Mouse (Mus musculus): ENCODE data around the gene Spty2d1. TPM values are rescaled to one million over a fixed set of nuclear protein-coding genes. Genes with fewer than 3 reads are reported as not detected.
"Not testable (repeated sequence)": the region's sequence is repeated elsewhere in the genome, so short reads cannot be mapped to it uniquely, and the experiment has no call there.

Spty2d1 gene
- polyA plus RNA-seq, 1 experiment from 2014 or later, result 15.7 TPM

DNA sequence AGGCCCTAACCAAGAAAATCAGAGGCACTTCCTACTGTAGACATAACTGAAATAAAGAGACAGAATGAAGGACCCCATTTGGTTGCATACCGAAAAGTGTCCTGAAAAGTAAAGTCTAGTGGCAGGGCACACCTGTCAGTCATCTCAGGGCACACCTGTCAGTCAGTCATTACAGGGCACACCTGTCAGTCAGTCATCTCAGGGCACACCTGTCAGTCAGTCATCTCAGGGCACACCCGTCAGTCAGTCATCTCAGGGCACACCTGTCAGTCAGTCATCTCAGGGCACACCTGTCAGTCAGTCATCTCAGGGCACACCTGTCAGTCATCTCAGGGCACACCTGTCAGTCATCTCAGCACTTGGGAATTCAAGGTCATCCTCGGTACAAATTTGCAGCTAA is 18.7 kb upstream of the Spty2d1 start:
- not testable (repeated sequence) for H3K4me1 ChIP-seq (ENCODE audit: control insufficient read depth, insufficient read depth, low read length); H3K4me3 ChIP-seq (ENCODE audit: low read length); ATAC-seq (ENCODE audit: low FRiP score, low TSS enrichment); H3K27ac ChIP-seq (ENCODE audit: low read depth, low read length); H3K9me3 ChIP-seq (ENCODE audit: control insufficient read depth, low read length); H3K27me3 ChIP-seq (ENCODE audit: control insufficient read depth, insufficient read depth, low read length); H3K4me2 ChIP-seq (replicated peaks; ENCODE audit: low read depth, low read length); H3K9ac ChIP-seq (ENCODE audit: low read depth, low read length); H3K36me3 ChIP-seq (ENCODE audit: control insufficient read depth, insufficient read depth, low read length)
- 87% methylated on average over 3 of the region's 3 CpGs for WGBS

DNA sequence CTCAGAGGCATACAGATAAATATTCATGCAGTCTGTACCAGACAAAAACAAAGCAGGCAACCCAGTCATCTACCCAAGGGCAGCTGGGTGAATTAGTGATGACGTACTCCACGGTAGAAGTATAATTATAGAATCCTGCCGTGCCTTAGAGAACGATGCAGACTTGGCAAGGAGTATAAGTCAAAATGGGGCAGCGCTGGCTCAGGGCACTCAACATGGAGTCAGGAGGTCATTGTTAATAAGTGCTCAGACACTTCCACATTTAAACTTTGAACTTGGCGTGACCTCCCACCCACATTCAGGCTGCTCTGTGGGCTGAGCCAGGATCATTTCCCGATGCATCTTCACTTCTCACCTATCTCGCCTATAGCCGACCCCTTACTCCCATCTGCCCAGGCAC is 17.2 kb upstream of the Spty2d1 start:
- Histone ChIP-seq H3K9ac (ENCODE audit: low read depth, low read length) (no peak overlapping the region), H3K27ac (ENCODE audit: low read depth, low read length) (no peak overlapping the region), H3K27me3 (ENCODE audit: control insufficient read depth, insufficient read depth, low read length) (no peaks in the 10 kb centered on the region), H3K4me1 (ENCODE audit: control insufficient read depth, insufficient read depth, low read length) (no peaks in the 10 kb centered on the region), H3K4me3 (ENCODE audit: low read length) (no peak overlapping the region), H3K4me2 (replicated peaks; ENCODE audit: low read depth, low read length) (no peak overlapping the region), H3K36me3 (ENCODE audit: control insufficient read depth, insufficient read depth, low read length) (no peaks in the 10 kb centered on the region), H3K9me3 (ENCODE audit: control insufficient read depth, low read length) (no peaks in the 10 kb centered on the region)
- no peak for ATAC-seq (ENCODE audit: low FRiP score, low TSS enrichment)
- 76% methylated on average over 9 of the region's 9 CpGs for WGBS

DNA sequence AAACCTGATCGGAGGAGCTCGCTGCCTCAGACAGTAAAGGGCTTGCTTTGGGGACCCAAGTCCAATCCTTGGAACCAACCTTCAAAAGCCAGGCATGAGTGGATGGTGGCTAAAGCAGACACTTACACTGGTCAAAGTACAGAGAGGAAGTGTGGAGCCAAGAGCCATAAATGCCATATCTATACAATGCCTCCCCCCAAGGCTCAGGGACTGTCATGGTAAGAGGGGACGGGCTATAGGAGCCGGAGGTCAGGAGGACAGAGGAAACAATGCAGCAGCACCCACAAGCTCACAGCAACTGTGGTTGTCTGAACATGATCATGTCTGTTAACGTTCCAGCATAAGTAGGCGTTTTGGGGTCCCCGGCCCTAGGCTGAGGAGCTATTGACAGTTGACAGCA is 16.2 kb upstream of the Spty2d1 start:
- no peaks in the 10 kb centered on the region for H3K4me1 ChIP-seq (ENCODE audit: control insufficient read depth, insufficient read depth, low read length)
- H3K4me3 ChIP-seq (ENCODE audit: low read length), result no peak overlapping the region
- 89% methylated on average over 7 of the region's 7 CpGs for WGBS
- no peak overlapping the region for H3K4me2 ChIP-seq (replicated peaks; ENCODE audit: low read depth, low read length)
- no peaks in the 10 kb centered on the region for H3K27me3 ChIP-seq (ENCODE audit: control insufficient read depth, insufficient read depth, low read length)
- H3K36me3 ChIP-seq (ENCODE audit: control insufficient read depth, insufficient read depth, low read length), result no peaks in the 10 kb centered on the region
- no peak for ATAC-seq (ENCODE audit: low FRiP score, low TSS enrichment)
- no peaks in the 10 kb centered on the region for H3K9me3 ChIP-seq (ENCODE audit: control insufficient read depth, low read length)
- no peak overlapping the region for H3K9ac ChIP-seq (ENCODE audit: low read depth, low read length)
- no peak overlapping the region for H3K27ac ChIP-seq (ENCODE audit: low read depth, low read length)

DNA sequence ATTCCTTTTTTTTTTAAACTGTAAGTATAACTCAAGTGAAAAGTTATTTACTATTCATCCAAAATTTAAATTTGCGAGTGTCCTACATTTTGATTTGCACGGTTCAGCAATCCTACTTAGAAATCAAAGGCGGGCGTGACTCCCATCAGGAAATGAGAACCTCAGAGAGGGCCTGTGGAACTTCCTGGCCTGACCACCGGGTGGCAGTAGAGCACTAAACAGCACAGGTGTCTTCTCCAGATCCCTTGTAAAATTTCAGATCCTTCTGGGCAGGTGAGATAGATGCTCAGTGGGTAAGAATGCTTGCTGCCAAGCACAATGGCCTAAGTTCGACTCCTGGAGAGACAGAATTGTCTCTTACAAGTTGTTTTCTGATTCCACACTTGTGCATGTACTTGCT is 15.3 kb upstream of the Spty2d1 start:
- H3K27me3 ChIP-seq (ENCODE audit: control insufficient read depth, insufficient read depth, low read length), result no peaks in the 10 kb centered on the region
- no peaks in the 10 kb centered on the region for H3K9me3 ChIP-seq (ENCODE audit: control insufficient read depth, low read length)
- no peak overlapping the region for H3K4me2 ChIP-seq (replicated peaks; ENCODE audit: low read depth, low read length)
- H3K36me3 ChIP-seq (ENCODE audit: control insufficient read depth, insufficient read depth, low read length), result no peaks in the 10 kb centered on the region
- H3K4me1 ChIP-seq (ENCODE audit: control insufficient read depth, insufficient read depth, low read length), result no peaks in the 10 kb centered on the region
- H3K4me3 ChIP-seq (ENCODE audit: low read length), result no peak overlapping the region
- WGBS, result 18% methylated on average over 6 of the region's 6 CpGs
- no peak overlapping the region for H3K27ac ChIP-seq (ENCODE audit: low read depth, low read length)
- peak; percentile 58; the same call in 1 of the 2 replicates for ATAC-seq (ENCODE audit: low FRiP score, low TSS enrichment)
- no peak overlapping the region for H3K9ac ChIP-seq (ENCODE audit: low read depth, low read length)

DNA sequence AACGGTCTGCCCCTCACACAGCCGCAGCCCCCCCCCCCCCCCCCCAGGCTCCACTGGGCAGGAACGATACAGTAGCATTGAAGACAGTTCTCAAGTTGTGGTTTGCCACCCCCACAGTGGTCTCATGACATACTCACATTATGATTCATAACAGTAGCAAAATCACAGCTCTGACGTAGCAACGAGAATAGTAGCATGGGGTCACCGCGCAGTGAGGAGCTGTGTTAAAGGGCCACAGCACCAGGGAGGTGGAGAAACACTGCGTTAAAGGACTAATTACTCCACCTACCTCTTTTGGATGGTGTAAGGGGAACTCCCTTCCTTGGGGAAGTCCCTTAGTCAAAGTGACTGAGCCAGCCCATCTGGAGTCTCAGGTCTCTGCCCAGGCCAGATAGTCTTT is 14.3 kb upstream of the Spty2d1 start:
- H3K27me3 ChIP-seq (ENCODE audit: control insufficient read depth, insufficient read depth, low read length), result no peaks in the 10 kb centered on the region
- no peaks in the 10 kb centered on the region for H3K9me3 ChIP-seq (ENCODE audit: control insufficient read depth, low read length)
- WGBS, result 49% methylated on average over 8 of the region's 8 CpGs
- 0 out of 2 replicates have a peak, but pooled peaks have one; percentile 22 for ATAC-seq (ENCODE audit: low FRiP score, low TSS enrichment)
- H3K4me2 ChIP-seq (replicated peaks; ENCODE audit: low read depth, low read length), result no peak overlapping the region
- H3K9ac ChIP-seq (ENCODE audit: low read depth, low read length), result no peak overlapping the region
- no peaks in the 10 kb centered on the region for H3K36me3 ChIP-seq (ENCODE audit: control insufficient read depth, insufficient read depth, low read length)
- no peak overlapping the region for H3K4me3 ChIP-seq (ENCODE audit: low read length)
- H3K27ac ChIP-seq (ENCODE audit: low read depth, low read length), result no peak overlapping the region
- H3K4me1 ChIP-seq (ENCODE audit: control insufficient read depth, insufficient read depth, low read length), result no peaks in the 10 kb centered on the region

DNA sequence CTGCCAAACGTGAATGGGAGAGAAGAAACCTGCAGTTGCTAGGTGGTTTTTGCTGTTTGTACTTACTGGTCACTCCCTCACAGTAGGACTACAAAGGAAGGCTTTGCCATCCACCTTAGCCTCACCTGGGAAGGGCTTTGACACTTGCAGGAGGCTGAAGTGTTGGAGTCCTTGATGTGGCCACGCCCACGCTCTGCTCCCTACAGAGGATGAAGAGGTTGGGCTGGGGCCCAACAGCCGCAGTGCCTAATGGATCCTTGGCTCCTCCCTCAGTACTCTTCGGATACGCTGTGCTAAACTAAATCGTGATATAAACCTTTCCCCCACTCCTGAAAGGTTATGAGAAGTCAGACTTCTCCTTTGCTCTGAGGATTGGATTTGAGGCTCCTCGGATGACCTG is 12.7 kb upstream of the Spty2d1 start:
- H3K4me2 ChIP-seq (replicated peaks; ENCODE audit: low read depth, low read length), result no peak overlapping the region; the same call in 1 of the 2 replicates
- H3K27me3 ChIP-seq (ENCODE audit: control insufficient read depth, insufficient read depth, low read length), result no peaks in the 10 kb centered on the region
- no peaks in the 10 kb centered on the region for H3K9me3 ChIP-seq (ENCODE audit: control insufficient read depth, low read length)
- no peak overlapping the region; the same call in 1 of the 2 replicates for H3K9ac ChIP-seq (ENCODE audit: low read depth, low read length)
- H3K4me3 ChIP-seq (ENCODE audit: low read length), result no peak overlapping the region
- H3K4me1 ChIP-seq (ENCODE audit: control insufficient read depth, insufficient read depth, low read length), result no peaks in the 10 kb centered on the region
- no peak for ATAC-seq (ENCODE audit: low FRiP score, low TSS enrichment)
- H3K27ac ChIP-seq (ENCODE audit: low read depth, low read length), result no peak overlapping the region
- WGBS, result 2% methylated on average over 8 of the region's 8 CpGs
- no peaks in the 10 kb centered on the region for H3K36me3 ChIP-seq (ENCODE audit: control insufficient read depth, insufficient read depth, low read length)

DNA sequence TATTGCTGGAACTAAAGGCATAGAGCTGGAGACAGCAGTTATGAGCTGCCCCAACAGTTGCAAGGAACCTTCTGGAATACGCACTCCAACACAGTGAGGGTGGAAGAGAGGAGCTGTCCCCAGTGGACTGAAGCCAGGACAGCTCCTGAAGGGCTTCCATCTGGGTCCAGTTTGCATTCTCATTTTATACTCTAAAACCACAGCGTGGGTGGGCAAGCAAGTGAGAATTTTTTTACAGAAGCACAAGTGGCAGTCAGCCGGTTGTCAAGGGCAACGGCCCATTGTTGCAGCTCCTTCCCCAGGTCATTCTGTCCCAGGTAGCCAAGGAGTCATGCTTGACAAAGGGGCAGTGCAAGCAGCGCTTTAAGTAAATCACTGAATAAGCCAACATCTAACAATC is 11.4 kb upstream of the Spty2d1 start:
- ATAC-seq (ENCODE audit: low FRiP score, low TSS enrichment), result no peak
- Histone ChIP-seq H3K9ac (ENCODE audit: low read depth, low read length) (no peak overlapping the region), H3K4me2 (replicated peaks; ENCODE audit: low read depth, low read length) (no peak overlapping the region), H3K4me1 (ENCODE audit: control insufficient read depth, insufficient read depth, low read length) (0 out of 2 replicates have a peak, but pooled peaks cover 9% of the 10 kb centered on the region), H3K4me3 (ENCODE audit: low read length) (no peak overlapping the region), H3K36me3 (ENCODE audit: control insufficient read depth, insufficient read depth, low read length) (no peaks in the 10 kb centered on the region), H3K27me3 (ENCODE audit: control insufficient read depth, insufficient read depth, low read length) (no peaks in the 10 kb centered on the region), H3K9me3 (ENCODE audit: control insufficient read depth, low read length) (no peaks in the 10 kb centered on the region), H3K27ac (ENCODE audit: low read depth, low read length) (no peak overlapping the region)
- 75% methylated on average over 5 of the region's 5 CpGs for WGBS

DNA sequence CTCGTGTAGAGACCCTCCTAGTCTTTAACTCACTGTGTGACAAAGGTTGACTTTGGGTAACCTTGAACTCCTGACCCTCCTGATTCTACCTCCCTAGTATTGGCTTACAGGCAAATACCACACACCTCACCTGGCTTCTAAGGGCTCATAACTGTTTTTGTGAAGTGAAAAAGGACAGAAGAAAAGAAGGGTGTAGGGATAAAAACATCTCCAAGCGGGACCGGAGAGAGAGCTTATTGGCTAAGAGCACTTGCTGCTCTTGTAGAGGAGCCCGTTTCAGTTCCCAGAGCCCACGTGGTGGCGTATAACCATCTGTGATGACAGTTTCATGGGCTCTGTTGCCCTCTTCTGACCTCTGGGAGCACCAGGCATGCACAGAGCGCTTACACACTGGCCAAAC is 8.9 kb upstream of the Spty2d1 start:
- H3K4me1 ChIP-seq (ENCODE audit: control insufficient read depth, insufficient read depth, low read length), result peaks cover 15% of the 10 kb centered on the region; the same call in 1 of the 2 replicates
- H3K9ac ChIP-seq (ENCODE audit: low read depth, low read length), result no peak overlapping the region
- H3K4me3 ChIP-seq (ENCODE audit: low read length), result no peak overlapping the region
- no peaks in the 10 kb centered on the region for H3K36me3 ChIP-seq (ENCODE audit: control insufficient read depth, insufficient read depth, low read length)
- ATAC-seq (ENCODE audit: low FRiP score, low TSS enrichment), result no peak
- H3K9me3 ChIP-seq (ENCODE audit: control insufficient read depth, low read length), result no peaks in the 10 kb centered on the region
- no peaks in the 10 kb centered on the region for H3K27me3 ChIP-seq (ENCODE audit: control insufficient read depth, insufficient read depth, low read length)
- H3K4me2 ChIP-seq (replicated peaks; ENCODE audit: low read depth, low read length), result no peak overlapping the region
- H3K27ac ChIP-seq (ENCODE audit: low read depth, low read length), result no peak overlapping the region
- 36% methylated on average over 7 of the region's 7 CpGs for WGBS

DNA sequence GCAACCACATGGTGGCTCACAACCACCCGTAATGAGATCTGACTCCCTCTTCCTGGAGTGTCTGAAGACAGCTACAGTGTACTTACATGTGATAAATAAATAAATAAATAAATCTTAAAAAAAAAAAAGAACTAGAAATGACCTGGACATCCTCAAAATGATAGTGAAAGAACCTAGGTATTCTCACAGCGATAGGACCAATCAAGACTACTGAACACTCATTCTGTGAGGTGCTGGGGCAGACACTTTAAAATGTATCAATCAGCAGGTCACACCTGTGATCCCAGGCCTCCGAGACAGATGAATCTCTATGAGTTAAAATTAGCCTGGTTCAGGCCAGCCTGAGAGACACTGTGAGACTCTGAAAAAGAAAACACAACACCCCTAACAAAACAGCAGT is 8.4 kb upstream of the Spty2d1 start:
- H3K4me1 ChIP-seq (ENCODE audit: control insufficient read depth, insufficient read depth, low read length), result peaks cover 15% of the 10 kb centered on the region; the same call in 1 of the 2 replicates
- no peak overlapping the region for H3K9ac ChIP-seq (ENCODE audit: low read depth, low read length)
- no peaks in the 10 kb centered on the region for H3K27me3 ChIP-seq (ENCODE audit: control insufficient read depth, insufficient read depth, low read length)
- WGBS, result 78% methylated on average over 3 of the region's 3 CpGs
- no peaks in the 10 kb centered on the region for H3K36me3 ChIP-seq (ENCODE audit: control insufficient read depth, insufficient read depth, low read length)
- H3K4me3 ChIP-seq (ENCODE audit: low read length), result no peak overlapping the region
- no peaks in the 10 kb centered on the region for H3K9me3 ChIP-seq (ENCODE audit: control insufficient read depth, low read length)
- no peak overlapping the region for H3K4me2 ChIP-seq (replicated peaks; ENCODE audit: low read depth, low read length)
- no peak for ATAC-seq (ENCODE audit: low FRiP score, low TSS enrichment)
- H3K27ac ChIP-seq (ENCODE audit: low read depth, low read length), result no peak overlapping the region

Data from kidney, embryonic 14.5 days (tissue).